Mouse (Mus musculus) yolk sac, embryonic 10.5 days (tissue): Measurements from ENCODE around the gene Fam122b.

Source experiments
- DNase-seq: peaks from one replicate; pipeline ENCODE4 v3.0.0-alpha.2; 2017; ENCODE audit warnings: low spot score

Fam122b gene

DNA sequence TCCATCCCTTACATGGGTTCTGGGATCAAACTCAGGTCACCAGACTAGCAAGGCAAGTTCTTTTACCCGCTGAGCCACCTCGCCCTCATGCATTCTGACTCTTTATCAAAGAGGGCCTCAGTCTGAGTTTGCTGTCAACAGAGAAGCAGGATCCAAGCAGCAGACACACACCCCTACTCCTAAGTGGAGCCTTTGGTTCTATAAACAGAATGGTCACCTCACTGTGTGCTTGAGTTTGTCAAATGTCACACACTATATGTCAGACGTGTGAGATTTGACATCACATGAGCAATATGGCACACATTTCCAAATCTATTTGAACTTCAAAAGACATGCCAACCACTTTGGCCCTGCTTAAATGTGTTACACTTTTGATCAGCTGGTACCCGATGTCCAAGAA, 71.9 kb downstream of the Fam122b start:
- no peak for DNase-seq

DNA sequence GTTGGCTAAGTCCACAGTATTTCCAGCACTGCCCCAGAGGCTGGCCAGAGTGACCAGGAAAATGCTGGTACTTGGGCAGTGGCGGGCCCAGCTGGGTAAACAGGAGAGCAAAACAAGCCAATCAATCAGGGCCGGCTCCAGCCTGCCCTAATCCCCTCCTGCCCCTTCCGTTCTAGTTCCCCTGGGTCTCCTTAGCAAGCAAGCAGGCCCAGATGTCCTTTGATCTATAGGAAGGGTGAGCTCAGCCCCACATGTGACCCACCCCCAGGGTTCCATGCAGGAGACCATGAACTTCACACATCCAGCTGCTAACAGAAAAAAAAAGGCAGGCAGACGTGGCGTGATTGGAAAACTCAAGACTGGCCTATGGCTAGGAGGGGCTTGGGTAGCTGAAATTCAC, 73.2 kb downstream of the Fam122b start:
- DNase-seq = no peak
